Mouse (Mus musculus): ENCODE data around the gene Ppp1r13b. TPM values are rescaled to one million over a fixed set of nuclear protein-coding genes. Genes with fewer than 3 reads are reported as not detected.

Ppp1r13b gene
- polyA plus RNA-seq, 1 experiment from 2014 or later: 12.3 TPM

DNA sequence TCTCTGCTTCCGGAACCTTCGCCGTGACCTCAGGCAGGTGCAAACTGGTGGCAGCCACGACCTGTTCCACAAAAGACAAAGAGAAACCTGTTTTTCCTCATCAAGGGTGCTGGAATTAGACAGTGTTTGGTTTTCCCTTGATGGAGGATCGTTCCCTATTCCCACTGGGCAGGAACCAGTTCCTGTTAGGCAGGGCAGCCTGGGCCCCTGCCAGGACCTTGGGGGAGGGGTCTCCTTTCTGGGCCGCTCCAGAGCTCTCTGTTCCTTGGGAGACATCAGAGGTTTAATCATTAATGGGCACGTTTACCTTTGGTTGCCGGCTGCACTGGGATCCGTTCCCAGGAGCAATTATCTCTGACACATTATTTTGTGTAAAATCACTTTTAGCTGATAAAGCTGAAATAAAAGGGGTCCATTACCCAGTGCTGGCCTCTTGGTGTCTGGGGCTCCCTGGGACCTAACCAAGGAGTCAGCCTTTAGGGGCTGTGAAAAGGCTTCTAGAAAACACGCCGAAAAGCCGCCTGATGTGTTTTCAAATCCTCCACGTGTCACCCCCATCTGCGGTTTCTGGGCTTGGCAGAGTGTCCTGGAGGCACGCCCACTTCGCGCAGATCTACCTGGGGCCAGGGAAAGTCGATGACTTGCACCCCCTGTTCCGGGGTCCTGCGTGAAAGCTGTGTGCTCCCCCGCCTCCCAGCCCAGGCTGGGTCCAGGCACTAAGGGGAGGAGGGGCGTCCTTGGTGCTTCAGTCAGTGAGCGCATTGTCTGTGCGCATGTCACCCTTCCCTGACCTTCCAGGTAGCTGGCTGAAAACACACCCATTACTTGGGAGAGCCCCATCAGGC, 29.0 kb upstream of the Ppp1r13b start:
- ATAC-seq (ENCODE audit: insufficient number of reproducible peaks, insufficient read depth, low FRiP score, low TSS enrichment, low read depth): peak; percentile 28; the same call in 1 of the 2 replicates
- Histone ChIP-seq H3K9me3 (no peaks in the 10 kb centered on the region), H3K4me2 (peak overlapping the region; percentile 24), H3K9ac (peak overlapping the region; percentile 8; the same call in 1 of the 2 replicates), H3K4me3 (no peak overlapping the region), H3K27me3 (no peaks in the 10 kb centered on the region), H3K4me1 (peaks cover 58% of the 10 kb centered on the region), H3K36me3 (no peaks in the 10 kb centered on the region), H3K27ac (peak overlapping the region; percentile 92)
- WGBS: 33% methylated on average over 24 of the region's 24 CpGs

- Histone ChIP-seq H3K4me3 (no peak overlapping the region), H3K4me2 (no peak overlapping the region), H3K27ac (no peak overlapping the region), H3K9me3 (no peaks in the 10 kb centered on the region), H3K27me3 (no peaks in the 10 kb centered on the region), H3K36me3 (no peaks in the 10 kb centered on the region), H3K9ac (no peak overlapping the region), H3K4me1 (peaks cover 51% of the 10 kb centered on the region)
- ATAC-seq (ENCODE audit: insufficient number of reproducible peaks, insufficient read depth, low FRiP score, low TSS enrichment, low read depth): no peak
- WGBS: 62% methylated on average over 2 of the region's 2 CpGs
These were observed 26.1 kb upstream of the Ppp1r13b start for GRCm38 (mm10) chr12:111933971-111934370.

- Histone ChIP-seq H3K4me3 (no peak overlapping the region), H3K27me3 (no peaks in the 10 kb centered on the region), H3K4me2 (no peak overlapping the region), H3K9ac (no peak overlapping the region), H3K4me1 (peaks cover 46% of the 10 kb centered on the region), H3K27ac (no peak overlapping the region), H3K9me3 (no peaks in the 10 kb centered on the region), H3K36me3 (no peaks in the 10 kb centered on the region)
- 60% methylated on average over 11 of the region's 11 CpGs for WGBS
- no peak for ATAC-seq (ENCODE audit: insufficient number of reproducible peaks, insufficient read depth, low FRiP score, low TSS enrichment, low read depth)
These were observed 25.3 kb upstream of the Ppp1r13b start for GRCm38 (mm10) chr12:111933032-111933704.

DNA sequence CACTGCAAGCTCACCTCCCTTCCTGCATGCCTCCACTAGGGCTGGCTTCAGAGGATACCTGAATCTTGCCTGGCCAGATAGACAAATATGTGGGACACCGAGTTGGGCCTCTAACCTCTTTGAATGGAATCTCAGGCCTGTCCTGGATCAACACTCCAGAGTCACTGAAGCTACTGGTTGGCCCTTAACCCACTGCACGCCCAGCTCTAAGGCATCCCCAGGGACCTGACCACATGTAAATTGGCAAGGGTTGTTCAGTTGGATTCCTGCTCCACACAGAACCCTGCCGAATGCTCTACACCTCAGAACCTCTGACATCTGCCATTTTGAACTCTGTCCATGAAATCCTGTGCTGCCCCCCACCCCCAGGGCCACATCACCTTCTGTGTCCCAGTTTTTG, 24.6 kb upstream of the Ppp1r13b start:
- Histone ChIP-seq H3K27me3 (no peaks in the 10 kb centered on the region), H3K36me3 (no peaks in the 10 kb centered on the region), H3K4me2 (no peak overlapping the region), H3K4me1 (peaks cover 45% of the 10 kb centered on the region), H3K9me3 (no peaks in the 10 kb centered on the region), H3K4me3 (no peak overlapping the region), H3K9ac (no peak overlapping the region), H3K27ac (no peak overlapping the region)
- ATAC-seq (ENCODE audit: insufficient number of reproducible peaks, insufficient read depth, low FRiP score, low TSS enrichment, low read depth): no peak
- WGBS: 59% methylated on average over 3 of the region's 3 CpGs

DNA sequence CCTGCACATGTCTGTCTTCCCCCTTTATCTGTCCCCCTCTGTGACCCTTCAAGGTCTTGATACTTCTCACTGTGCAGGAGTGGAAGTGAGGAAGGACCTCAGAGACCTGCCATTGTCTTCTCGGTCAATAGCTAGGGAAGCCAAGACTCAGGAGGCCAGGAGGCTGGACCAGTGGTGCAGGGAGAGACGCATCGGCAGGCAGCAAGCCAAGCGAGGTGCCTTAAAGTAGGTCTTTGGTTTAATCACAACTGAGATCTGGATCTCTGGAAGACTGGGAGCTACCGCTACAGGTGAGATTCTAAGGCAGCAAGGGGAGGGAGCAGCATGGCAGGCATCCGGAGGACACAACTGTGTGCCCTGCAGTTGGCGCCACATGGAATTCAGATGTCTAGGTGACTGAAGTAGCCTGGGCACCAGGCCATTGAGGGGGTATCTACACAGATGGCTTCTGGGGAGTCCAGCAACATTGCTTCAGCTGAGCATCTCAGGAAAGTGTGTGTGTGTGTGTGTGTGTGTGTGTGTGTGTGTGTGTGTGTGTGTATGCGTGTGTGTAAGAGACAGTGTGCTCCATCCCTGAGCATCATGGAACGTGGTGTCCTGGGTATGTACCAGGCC, 23.6 kb upstream of the Ppp1r13b start:
- Histone ChIP-seq H3K27ac (peak overlapping the region; percentile 28; the same call in 1 of the 2 replicates), H3K27me3 (no peaks in the 10 kb centered on the region), H3K9me3 (no peaks in the 10 kb centered on the region), H3K36me3 (no peaks in the 10 kb centered on the region), H3K4me1 (peaks cover 43% of the 10 kb centered on the region), H3K4me3 (no peak overlapping the region), H3K9ac (no peak overlapping the region), H3K4me2 (no peak overlapping the region)
- 90% methylated on average over 8 of the region's 9 CpGs for WGBS
- no peak for ATAC-seq (ENCODE audit: insufficient number of reproducible peaks, insufficient read depth, low FRiP score, low TSS enrichment, low read depth)

DNA sequence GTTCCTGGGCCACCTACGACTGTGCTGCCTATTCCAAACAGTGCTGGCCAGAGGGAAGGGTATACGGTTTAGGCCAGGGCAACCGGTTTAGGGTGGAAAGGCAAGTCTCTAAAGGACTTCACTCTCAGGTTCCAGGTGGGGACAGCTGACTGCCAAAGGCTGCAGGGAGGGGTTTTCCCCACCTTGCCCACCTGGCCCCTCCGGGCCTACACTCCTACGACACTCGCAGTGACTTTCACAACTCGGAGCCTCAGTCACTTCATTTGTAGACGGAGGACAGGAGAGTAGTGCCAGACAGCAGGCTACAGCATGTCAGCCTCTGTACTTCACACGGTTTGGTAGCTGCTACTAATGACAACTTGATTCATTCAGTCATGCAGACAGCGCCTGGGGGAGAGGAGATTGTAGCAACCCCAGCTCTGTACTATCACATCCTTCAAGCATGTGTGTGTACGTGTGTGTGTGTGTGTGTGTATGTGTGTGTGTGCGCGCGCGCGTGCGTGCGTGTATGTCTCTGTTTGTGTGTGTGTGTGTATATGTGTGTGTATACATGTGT, 20.6 kb upstream of the Ppp1r13b start:
- no peak overlapping the region for H3K9ac ChIP-seq
- H3K9me3 ChIP-seq: no peaks in the 10 kb centered on the region
- no peaks in the 10 kb centered on the region for H3K27me3 ChIP-seq
- no peak overlapping the region for H3K4me2 ChIP-seq
- WGBS: 79% methylated on average over 18 of the region's 18 CpGs
- ATAC-seq (ENCODE audit: insufficient number of reproducible peaks, insufficient read depth, low FRiP score, low TSS enrichment, low read depth): peak; percentile 56; the same call in 1 of the 2 replicates
- H3K4me1 ChIP-seq: peaks cover 33% of the 10 kb centered on the region
- H3K4me3 ChIP-seq: no peak overlapping the region
- H3K27ac ChIP-seq: peak overlapping the region; percentile 13; the same call in 1 of the 2 replicates
- no peaks in the 10 kb centered on the region for H3K36me3 ChIP-seq

- Histone ChIP-seq H3K4me1 (peaks cover 23% of the 10 kb centered on the region), H3K27ac (no peak overlapping the region), H3K4me3 (no peak overlapping the region), H3K36me3 (no peaks in the 10 kb centered on the region), H3K9ac (no peak overlapping the region), H3K27me3 (no peaks in the 10 kb centered on the region), H3K4me2 (no peak overlapping the region), H3K9me3 (no peaks in the 10 kb centered on the region)
- 79% methylated on average over 1 of the region's 1 CpGs for WGBS
- ATAC-seq (ENCODE audit: insufficient number of reproducible peaks, insufficient read depth, low FRiP score, low TSS enrichment, low read depth): no peak
These were observed 19.4 kb upstream of the Ppp1r13b start for GRCm38 (mm10) chr12:111927338-111927737.

DNA sequence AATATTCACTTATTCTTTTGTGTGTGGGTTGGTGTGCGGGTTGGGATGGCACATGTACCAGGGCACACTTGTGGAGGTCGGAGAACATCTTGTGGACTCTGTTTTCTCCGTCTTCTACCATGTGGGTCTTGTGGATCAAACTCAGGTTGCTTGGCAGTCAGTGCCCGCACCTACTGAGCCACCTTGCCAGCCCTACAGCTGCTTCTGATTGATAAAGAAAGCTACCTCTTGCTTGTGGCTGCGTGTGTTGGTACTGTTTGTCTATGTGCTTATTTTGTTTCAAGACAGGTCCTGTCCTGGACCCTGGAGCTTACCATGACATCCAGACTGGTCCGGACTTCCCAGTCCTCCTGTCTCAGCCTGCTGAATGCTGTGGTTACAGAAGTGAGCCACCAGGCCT, 15.2 kb upstream of the Ppp1r13b start:
- ATAC-seq (ENCODE audit: insufficient number of reproducible peaks, insufficient read depth, low FRiP score, low TSS enrichment, low read depth): no peak
- Histone ChIP-seq H3K36me3 (no peaks in the 10 kb centered on the region), H3K9me3 (no peaks in the 10 kb centered on the region), H3K4me3 (no peak overlapping the region), H3K4me1 (peaks cover 13% of the 10 kb centered on the region), H3K27me3 (peaks cover 4% of the 10 kb centered on the region; the same call in 1 of the 2 replicates), H3K27ac (no peak overlapping the region), H3K4me2 (no peak overlapping the region), H3K9ac (no peak overlapping the region)
- 85% methylated on average over 6 of the region's 6 CpGs for WGBS

GRCm38 (mm10) chr12:111920046-111920445, 12.1 kb upstream of the Ppp1r13b start:
- whole genome bisulfite sequencing: 48% methylated on average over 9 of the region's 9 CpGs
- Histone ChIP-seq H3K27ac (no peak overlapping the region), H3K4me1 (peaks cover 9% of the 10 kb centered on the region), H3K27me3 (peaks cover 4% of the 10 kb centered on the region; the same call in 1 of the 2 replicates), H3K9me3 (no peaks in the 10 kb centered on the region), H3K4me3 (no peak overlapping the region), H3K9ac (no peak overlapping the region), H3K36me3 (no peaks in the 10 kb centered on the region), H3K4me2 (no peak overlapping the region)
- ATAC-seq (ENCODE audit: insufficient number of reproducible peaks, insufficient read depth, low FRiP score, low TSS enrichment, low read depth): no peak

DNA sequence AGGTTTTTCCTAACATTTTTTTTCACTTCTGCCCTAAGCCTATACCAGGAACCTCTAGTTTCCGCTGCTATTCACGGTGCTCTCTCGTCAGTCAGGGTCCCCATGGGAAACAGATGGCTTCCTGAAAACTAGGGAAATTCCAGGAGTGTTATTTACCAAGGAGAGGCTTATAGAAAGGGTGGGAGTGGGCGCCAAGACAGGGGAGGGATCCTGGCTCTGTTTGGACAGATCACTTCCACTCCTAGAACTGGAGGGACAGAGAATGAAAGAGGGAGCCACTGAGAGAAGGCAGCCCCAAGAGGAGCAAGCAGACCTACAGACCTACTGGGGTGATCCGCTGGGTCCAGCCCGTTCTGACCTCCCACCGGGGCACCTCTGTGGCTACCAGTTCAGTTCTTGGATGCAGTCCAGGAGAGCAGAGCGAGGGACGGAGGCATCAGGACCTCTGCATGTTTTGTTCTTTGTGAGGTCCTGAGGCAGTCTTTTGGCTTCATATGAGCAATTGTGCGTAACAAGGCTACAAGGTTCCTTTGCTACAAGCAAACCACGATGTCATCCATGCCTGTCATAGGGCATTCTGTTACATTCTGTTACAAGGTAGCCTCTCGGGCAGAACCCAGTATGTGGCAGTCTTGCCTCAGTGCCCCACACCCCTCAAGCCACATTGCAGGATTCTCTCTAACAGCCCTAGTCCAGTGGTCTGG, 8.8 kb upstream of the Ppp1r13b start:
- no peak overlapping the region for H3K4me2 ChIP-seq

DNA sequence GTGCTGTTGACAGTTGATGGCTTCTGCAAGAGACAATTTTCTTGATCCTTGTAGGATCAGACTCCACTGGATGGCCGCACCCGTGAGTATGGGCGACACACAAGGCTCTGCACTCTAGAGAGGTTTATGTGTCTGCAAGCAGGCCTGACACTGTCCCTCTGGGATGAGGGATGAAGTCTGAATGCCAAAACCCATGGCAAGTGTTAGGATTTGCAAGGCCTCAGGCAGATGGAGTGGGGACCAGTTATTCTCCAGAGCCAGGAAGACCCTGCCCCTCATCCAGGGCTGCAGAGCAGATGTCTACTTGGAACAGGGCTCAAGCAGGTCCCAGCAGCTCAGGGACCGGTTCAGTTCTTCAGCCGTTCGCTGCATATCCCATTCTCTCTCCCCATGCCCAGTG, 7.9 kb upstream of the Ppp1r13b start:
- 0 out of 2 replicates have a peak overlapping the region, but pooled peaks have one; percentile 33 for H3K27ac ChIP-seq
- H3K36me3 ChIP-seq: no peaks in the 10 kb centered on the region
- H3K9me3 ChIP-seq: no peaks in the 10 kb centered on the region
- 90% methylated on average over 6 of the region's 6 CpGs for WGBS
- ATAC-seq (ENCODE audit: insufficient number of reproducible peaks, insufficient read depth, low FRiP score, low TSS enrichment, low read depth): no peak
- no peak overlapping the region for H3K4me3 ChIP-seq
- no peak overlapping the region for H3K4me2 ChIP-seq
- peaks cover 7% of the 10 kb centered on the region for H3K27me3 ChIP-seq
- no peak overlapping the region for H3K9ac ChIP-seq
- peaks cover 16% of the 10 kb centered on the region for H3K4me1 ChIP-seq

More for the DNA sequence above, 8.8 kb upstream of the Ppp1r13b start:
- 0 out of 2 replicates have a peak overlapping the region, but pooled peaks have one; percentile 6 for H3K9ac ChIP-seq
- no peaks in the 10 kb centered on the region for H3K9me3 ChIP-seq
- no peak for ATAC-seq (ENCODE audit: insufficient number of reproducible peaks, insufficient read depth, low FRiP score, low TSS enrichment, low read depth)
- H3K27me3 ChIP-seq: peaks cover 4% of the 10 kb centered on the region; the same call in 1 of the 2 replicates
- H3K27ac ChIP-seq: no peak overlapping the region
- H3K4me3 ChIP-seq: no peak overlapping the region
- H3K4me1 ChIP-seq: peaks cover 9% of the 10 kb centered on the region
- WGBS: 47% methylated on average over 12 of the region's 12 CpGs
- H3K36me3 ChIP-seq: no peaks in the 10 kb centered on the region
